Mouse (Mus musculus): ENCODE measurements around the gene Igfbp1. TPM values are rescaled to one million over a fixed set of nuclear protein-coding genes. Genes with fewer than 3 reads are reported as not detected.

Igfbp1 gene
- polyA plus RNA-seq, 2 experiments: 48.0 to 62.0 TPM

- H3K9ac ChIP-seq (replicated peaks): no peak overlapping the region
- ATAC-seq (ENCODE audit: insufficient read depth): no peak
- H3K36me3 ChIP-seq (replicated peaks; ENCODE audit: control insufficient read depth, insufficient read depth, low read depth): no peaks in the 10 kb centered on the region
- no peak overlapping the region for H3K4me3 ChIP-seq (ENCODE audit: insufficient read depth in 1 of 2, low read depth in 2 of 2, low read length in 2 of 2)
- H3K4me2 ChIP-seq (ENCODE audit: low read depth): no peak overlapping the region
- no peaks in the 10 kb centered on the region for H3K9me3 ChIP-seq (ENCODE audit: control insufficient read depth, low read length)
- no peak for DNase-seq (ENCODE audit: low read depth in 3 of 3, low spot score in 3 of 3)
- 43% methylated on average over 1 of the region's 1 CpGs for WGBS (ENCODE audit: insufficient replicate concordance)
- no peaks in the 10 kb centered on the region for H3K4me1 ChIP-seq (replicated peaks; ENCODE audit: control insufficient read depth in 2 of 2, insufficient read depth in 2 of 2, low read length in 1 of 2)
- TF ChIP-seq EP300 (IDR thresholded peaks at IDR 0.05; ENCODE audit: low read depth) (no peak), CTCF (IDR thresholded peaks at IDR 0.05; ENCODE audit: low read depth) (no peak)
- H3K27ac ChIP-seq: no peak overlapping the region
- H3K27me3 ChIP-seq (ENCODE audit: control insufficient read depth, insufficient read depth, low read length): no peaks in the 10 kb centered on the region
Measured at GRCm38 (mm10) chr11:7234436-7234835, 36.9 kb downstream of the Igfbp1 start.

DNA sequence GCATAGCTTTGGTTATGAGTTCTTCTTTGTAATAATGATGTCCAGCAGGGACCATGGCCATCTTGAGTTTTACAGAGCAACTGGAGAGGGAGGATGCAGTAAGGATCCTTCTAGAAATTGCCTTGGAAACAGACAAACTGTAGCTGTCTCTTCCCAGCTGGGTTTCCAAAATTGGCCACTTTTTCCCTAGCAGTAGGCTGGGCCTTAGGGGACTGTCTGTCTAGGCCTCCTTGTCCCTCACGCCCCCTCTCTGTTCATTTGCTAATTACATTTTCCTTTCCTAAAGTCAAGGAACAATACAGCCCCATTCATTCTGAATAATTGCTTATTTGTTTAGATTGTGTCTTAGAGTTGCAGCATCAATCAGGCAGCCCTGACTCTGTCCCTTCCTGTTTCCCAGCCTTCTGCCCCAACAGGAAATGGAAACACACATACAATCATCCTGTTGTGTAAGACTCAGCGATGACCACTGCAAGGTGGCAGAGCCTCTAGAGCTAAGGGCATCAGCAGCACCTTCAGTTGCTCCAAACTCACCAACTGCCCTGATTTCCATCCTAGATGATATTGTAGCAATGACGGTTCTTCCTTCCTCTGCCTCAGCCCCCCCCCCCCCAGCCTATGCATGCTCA lies 37.5 kb downstream of the Igfbp1 start:
- no peaks in the 10 kb centered on the region for H3K36me3 ChIP-seq (replicated peaks; ENCODE audit: control insufficient read depth, insufficient read depth, low read depth)
- no peak overlapping the region for H3K4me3 ChIP-seq (ENCODE audit: insufficient read depth in 1 of 2, low read depth in 2 of 2, low read length in 2 of 2)
- 20% methylated on average over 3 of the region's 3 CpGs for WGBS (ENCODE audit: insufficient replicate concordance)
- no peaks in the 10 kb centered on the region for H3K4me1 ChIP-seq (replicated peaks; ENCODE audit: control insufficient read depth in 2 of 2, insufficient read depth in 2 of 2, low read length in 1 of 2)
- DNase-seq (ENCODE audit: low read depth in 3 of 3, low spot score in 3 of 3): no peak
- ATAC-seq (ENCODE audit: insufficient read depth): peak; percentile 26; the same call in 1 of the 2 replicates
- TF ChIP-seq EP300 (IDR thresholded peaks at IDR 0.05; ENCODE audit: low read depth): no peak
- TF ChIP-seq CTCF (IDR thresholded peaks at IDR 0.05; ENCODE audit: low read depth): no peak
- no peak overlapping the region for H3K9ac ChIP-seq (replicated peaks)
- H3K27me3 ChIP-seq (ENCODE audit: control insufficient read depth, insufficient read depth, low read length): no peaks in the 10 kb centered on the region
- no peaks in the 10 kb centered on the region for H3K9me3 ChIP-seq (ENCODE audit: control insufficient read depth, low read length)
- no peak overlapping the region for H3K4me2 ChIP-seq (ENCODE audit: low read depth)
- H3K27ac ChIP-seq: no peak overlapping the region

GRCm38 (mm10) chr11:7236751-7237150 lies 39.2 kb downstream of the Igfbp1 start:
- Histone ChIP-seq H3K36me3 (replicated peaks; ENCODE audit: control insufficient read depth, insufficient read depth, low read depth) (no peaks in the 10 kb centered on the region), H3K9ac (replicated peaks) (no peak overlapping the region), H3K4me2 (ENCODE audit: low read depth) (no peak overlapping the region), H3K9me3 (ENCODE audit: control insufficient read depth, low read length) (no peaks in the 10 kb centered on the region), H3K4me3 (ENCODE audit: insufficient read depth in 1 of 2, low read depth in 2 of 2, low read length in 2 of 2) (no peak overlapping the region), H3K27ac (no peak overlapping the region), H3K27me3 (ENCODE audit: control insufficient read depth, insufficient read depth, low read length) (no peaks in the 10 kb centered on the region), H3K4me1 (replicated peaks; ENCODE audit: control insufficient read depth in 2 of 2, insufficient read depth in 2 of 2, low read length in 1 of 2) (no peaks in the 10 kb centered on the region)
- DNase-seq (ENCODE audit: low read depth in 3 of 3, low spot score in 3 of 3) (no peak), ATAC-seq (ENCODE audit: insufficient read depth) (no peak)
- no peak for TF ChIP-seq EP300 (IDR thresholded peaks at IDR 0.05; ENCODE audit: low read depth)
- no peak for TF ChIP-seq CTCF (IDR thresholded peaks at IDR 0.05; ENCODE audit: low read depth)
- whole genome bisulfite sequencing (ENCODE audit: insufficient replicate concordance): 53% methylated on average over 2 of the region's 2 CpGs

DNA sequence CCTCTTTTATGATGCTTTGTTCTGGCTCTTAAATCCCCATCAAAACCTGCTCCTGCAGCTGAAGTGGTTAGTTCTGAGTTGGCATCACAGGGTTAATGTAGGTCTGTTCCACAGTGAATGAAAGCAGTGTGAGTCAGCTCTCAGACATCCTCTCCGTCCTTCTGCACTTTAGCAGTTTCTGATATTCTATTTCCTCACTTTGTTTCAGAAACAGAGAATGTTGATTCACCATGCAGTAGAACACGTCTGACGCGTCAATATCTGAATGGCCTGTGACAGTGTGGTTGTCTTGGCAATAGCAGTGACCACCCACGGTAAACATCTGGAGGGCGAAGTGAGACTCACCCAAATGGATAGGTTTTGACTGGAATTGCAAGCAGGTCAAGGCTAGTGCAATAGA lies 40.1 kb downstream of the Igfbp1 start:
- H3K9ac ChIP-seq (replicated peaks): no peak overlapping the region
- no peak overlapping the region for H3K4me3 ChIP-seq (ENCODE audit: insufficient read depth in 1 of 2, low read depth in 2 of 2, low read length in 2 of 2)
- H3K27ac ChIP-seq: no peak overlapping the region
- 29% methylated on average over 6 of the region's 6 CpGs for WGBS (ENCODE audit: insufficient replicate concordance)
- H3K36me3 ChIP-seq (replicated peaks; ENCODE audit: control insufficient read depth, insufficient read depth, low read depth): no peaks in the 10 kb centered on the region
- ATAC-seq (ENCODE audit: insufficient read depth) (no peak), DNase-seq (ENCODE audit: low read depth in 3 of 3, low spot score in 3 of 3) (no peak)
- TF ChIP-seq CTCF (IDR thresholded peaks at IDR 0.05; ENCODE audit: low read depth): no peak
- TF ChIP-seq EP300 (IDR thresholded peaks at IDR 0.05; ENCODE audit: low read depth): no peak
- no peak overlapping the region for H3K4me2 ChIP-seq (ENCODE audit: low read depth)
- no peaks in the 10 kb centered on the region for H3K27me3 ChIP-seq (ENCODE audit: control insufficient read depth, insufficient read depth, low read length)
- H3K9me3 ChIP-seq (ENCODE audit: control insufficient read depth, low read length): no peaks in the 10 kb centered on the region
- H3K4me1 ChIP-seq (replicated peaks; ENCODE audit: control insufficient read depth in 2 of 2, insufficient read depth in 2 of 2, low read length in 1 of 2): no peaks in the 10 kb centered on the region

- DNase-seq (ENCODE audit: low read depth in 3 of 3, low spot score in 3 of 3) (no peak), ATAC-seq (ENCODE audit: insufficient read depth) (no peak)
- TF ChIP-seq EP300 (IDR thresholded peaks at IDR 0.05; ENCODE audit: low read depth) (no peak), CTCF (IDR thresholded peaks at IDR 0.05; ENCODE audit: low read depth) (no peak)
- Histone ChIP-seq H3K4me2 (ENCODE audit: low read depth) (no peak overlapping the region), H3K27me3 (ENCODE audit: control insufficient read depth, insufficient read depth, low read length) (no peaks in the 10 kb centered on the region), H3K9me3 (ENCODE audit: control insufficient read depth, low read length) (no peaks in the 10 kb centered on the region), H3K9ac (replicated peaks) (no peak overlapping the region), H3K27ac (no peak overlapping the region), H3K36me3 (replicated peaks; ENCODE audit: control insufficient read depth, insufficient read depth, low read depth) (no peaks in the 10 kb centered on the region), H3K4me3 (ENCODE audit: insufficient read depth in 1 of 2, low read depth in 2 of 2, low read length in 2 of 2) (no peak overlapping the region), H3K4me1 (replicated peaks; ENCODE audit: control insufficient read depth in 2 of 2, insufficient read depth in 2 of 2, low read length in 1 of 2) (no peaks in the 10 kb centered on the region)
- 61% methylated on average over 6 of the region's 6 CpGs for WGBS (ENCODE audit: insufficient replicate concordance)
Measured at GRCm38 (mm10) chr11:7238546-7238945, 41.0 kb downstream of the Igfbp1 start.

All from liver, embryonic 14.5 days (tissue).